Mouse (Mus musculus) sigmoid colon, adult 10 weeks (tissue): ENCODE data around the gene Afap1. TPM values are rescaled to one million over a fixed set of nuclear protein-coding genes. Genes with fewer than 3 reads are reported as not detected.

Experiments
- polyA plus RNA-seq: library from polyadenylated mRNA; stranded (reverse); fragments of 350-450 nt; fragmentation: Illumina TruSeq; extraction: RNeasy Lipid Tissue Mini Kit (QIAGEN cat#74804); gene quantifications from one replicate; pipeline ENCODE4 v1.2.3, GENCODE M21; 2014; ENCODE audit warnings: low read depth, low replicate concordance

Afap1 gene
- 8.8 TPM for polyA plus RNA-seq

GRCm38 (mm10) chr5:35893093-35893804 is at the start of gene Afap1:
Afap1 (plus strand) TSS chr5:35893319.

Other genes starting within 250 kb of the Afap1 start
- gene Htra3, start 213.5 kb upstream of the Afap1 start, polyA plus RNA-seq, result 0.25 TPM
- 0.25 TPM for gene Sh3tc1, start 153.3 kb upstream of the Afap1 start, polyA plus RNA-seq
- gene Ablim2, start 135.4 kb upstream of the Afap1 start, polyA plus RNA-seq, result 1.8 TPM